9 mouse cellular contexts compared by ENCODE assay signal in the genomic region with DNA sequence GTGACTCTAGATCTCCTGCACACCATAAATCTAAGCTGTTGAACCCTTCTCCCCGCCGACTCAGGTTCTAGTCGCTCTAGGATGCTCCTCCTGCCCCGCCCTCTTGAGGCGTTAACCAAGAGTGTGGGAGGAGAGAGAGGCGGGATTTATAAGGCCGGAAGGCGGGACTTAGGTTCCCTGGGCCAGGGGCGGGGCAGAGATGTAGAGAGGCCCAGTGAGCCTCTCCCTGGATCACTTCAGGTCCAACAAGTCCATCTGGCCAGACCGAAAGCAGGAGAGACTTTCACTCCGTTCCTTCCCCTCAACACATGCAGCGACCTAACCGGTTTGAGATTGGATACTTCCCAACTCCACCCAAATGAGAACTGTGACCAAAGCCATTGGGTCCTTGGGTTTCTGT. TPM values are rescaled to one million over a fixed set of nuclear protein-coding genes. Genes with fewer than 3 reads are reported as not detected.
DNase-seq lines count a peak whose midpoint lies in the region; ATAC-seq and TF ChIP-seq lines count a peak whose summit lies in the region.
"Had no signal": no experiment of that assay in that cellular context is flagged by ENCODE, and none has a peak within 500 bp of the region (broad histone marks: within the 10 kb centered on the region; RNA-seq: fewer than 3 reads in every experiment).

No protein-coding gene starts in this region.

- no peak overlapping the region for H3K27ac ChIP-seq in liver, embryonic 12.5 days
- H3K27ac ChIP-seq in forebrain, embryonic 14.5 days (ENCODE audit: low read depth, low read length): no peak overlapping the region
- H3K27ac ChIP-seq in lung, embryonic 14.5 days (ENCODE audit: low read depth): no peak overlapping the region
- H3K27ac ChIP-seq in stomach, postnatal 0 days (replicated peaks): no peak overlapping the region
- H3K27ac ChIP-seq: limb, embryonic 12.5 days had no signal

- H3K4me1 ChIP-seq in liver, embryonic 12.5 days: peaks cover 42% of the 10 kb centered on the region
- H3K4me1 ChIP-seq in forebrain, embryonic 14.5 days (ENCODE audit: control insufficient read depth, insufficient read depth, low read length): peaks cover 20% of the 10 kb centered on the region
- peaks cover 14% of the 10 kb centered on the region; the same call in 1 of the 2 replicates for H3K4me1 ChIP-seq in lung, embryonic 14.5 days (ENCODE audit: insufficient read depth)
- peaks cover 3% of the 10 kb centered on the region; the same call in 1 of the 2 replicates for H3K4me1 ChIP-seq in stomach, postnatal 0 days (replicated peaks; ENCODE audit: control insufficient read depth, insufficient read depth)

- no peaks in the 10 kb centered on the region for H3K36me3 ChIP-seq in liver, embryonic 12.5 days
- peaks cover 7% of the 10 kb centered on the region; the same call in 1 of the 2 replicates for H3K36me3 ChIP-seq in forebrain, embryonic 14.5 days (ENCODE audit: control insufficient read depth, insufficient read depth, low read length)
- H3K36me3 ChIP-seq in lung, embryonic 14.5 days (ENCODE audit: insufficient read depth): no peaks in the 10 kb centered on the region
- H3K36me3 ChIP-seq in stomach, postnatal 0 days (ENCODE audit: control insufficient read depth, insufficient read depth, low read length): no peaks in the 10 kb centered on the region
- H3K36me3 ChIP-seq: limb, embryonic 12.5 days had no signal

- 5% methylated on average over 13 of the region's 13 CpGs for WGBS in liver, embryonic 12.5 days (ENCODE audit: insufficient replicate concordance)
- 9% methylated on average over 13 of the region's 13 CpGs for WGBS in forebrain, embryonic 14.5 days
- 6% methylated on average over 13 of the region's 13 CpGs for WGBS in lung, embryonic 14.5 days
- WGBS in stomach, postnatal 0 days: 6% methylated on average over 13 of the region's 13 CpGs

- no peak overlapping the region for H3K4me3 ChIP-seq in liver, embryonic 12.5 days
- no peak overlapping the region for H3K4me3 ChIP-seq in forebrain, embryonic 14.5 days (ENCODE audit: low read depth, low read length)
- no peak overlapping the region for H3K4me3 ChIP-seq in lung, embryonic 14.5 days (ENCODE audit: low read depth, low read length)
- no peak overlapping the region for H3K4me3 ChIP-seq in stomach, postnatal 0 days (ENCODE audit: low read depth, low read length)

- no peak for ATAC-seq in liver, embryonic 12.5 days
- no peak for ATAC-seq in forebrain, embryonic 14.5 days
- no peak for ATAC-seq in lung, embryonic 14.5 days (ENCODE audit: insufficient read depth)
- peak; percentile 47; the same call in 1 of the 2 replicates for ATAC-seq in stomach, postnatal 0 days (ENCODE audit: low FRiP score, low TSS enrichment)

- H3K9me3 ChIP-seq in liver, embryonic 12.5 days (replicated peaks): no peaks in the 10 kb centered on the region
- no peaks in the 10 kb centered on the region for H3K9me3 ChIP-seq in forebrain, embryonic 14.5 days (replicated peaks; ENCODE audit: control insufficient read depth, low read length)
- H3K9me3 ChIP-seq in lung, embryonic 14.5 days (ENCODE audit: low read depth, low read length): no peaks in the 10 kb centered on the region
- H3K9me3 ChIP-seq in stomach, postnatal 0 days (ENCODE audit: control insufficient read depth, low read length): no peaks in the 10 kb centered on the region
- H3K9me3 ChIP-seq: limb, embryonic 12.5 days had no signal

- DNase-seq in liver: peak; percentile 79
- DNase-seq in brain, adult 2 months (ENCODE audit: low read depth, low spot score): peak; percentile 91
- DNase-seq in forebrain, embryonic 14.5 days (ENCODE audit: low spot score): peak; percentile 66
- DNase-seq in lung, embryonic 14.5 days: peak; percentile 79
- peak; percentile 83 for DNase-seq in stomach, postnatal 0 days (ENCODE audit: low spot score)
- DNase-seq in gastrocnemius, adult 18-20 months (ENCODE audit: low spot score): no peak
- DNase-seq in ovary, adult 18-20 months (ENCODE audit: low spot score): no peak

- no peak for TF ChIP-seq CTCF in lung, embryonic 14.5 days (IDR thresholded peaks at IDR 0.05; ENCODE audit: low read depth)
- TF ChIP-seq CTCF in stomach, postnatal 0 days (IDR thresholded peaks at IDR 0.05; ENCODE audit: low read depth): peak; percentile 12; the same call in 1 of the 2 replicates

- no peak overlapping the region for H3K9ac ChIP-seq in liver, embryonic 12.5 days
- H3K9ac ChIP-seq in forebrain, embryonic 14.5 days (ENCODE audit: low read length): no peak overlapping the region
- no peak overlapping the region for H3K9ac ChIP-seq in lung, embryonic 14.5 days
- H3K9ac ChIP-seq in stomach, postnatal 0 days (ENCODE audit: low read length): no peak overlapping the region
- H3K9ac ChIP-seq: limb, embryonic 12.5 days had no signal

- no peak overlapping the region for H3K4me2 ChIP-seq in liver, embryonic 12.5 days
- no peak overlapping the region for H3K4me2 ChIP-seq in forebrain, embryonic 14.5 days (ENCODE audit: low read length)
- no peak overlapping the region for H3K4me2 ChIP-seq in lung, embryonic 14.5 days
- no peak overlapping the region for H3K4me2 ChIP-seq in stomach, postnatal 0 days (replicated peaks; ENCODE audit: low read depth)

- TF ChIP-seq EP300 in stomach, postnatal 0 days (optimal IDR thresholded peaks at IDR 0.05): peak; percentile 90

- H3K27me3 ChIP-seq in liver, embryonic 12.5 days (replicated peaks): peaks cover 89% of the 10 kb centered on the region
- no peaks in the 10 kb centered on the region for H3K27me3 ChIP-seq in forebrain, embryonic 14.5 days (replicated peaks; ENCODE audit: control insufficient read depth, insufficient read depth, low read length)
- H3K27me3 ChIP-seq in lung, embryonic 14.5 days (ENCODE audit: insufficient read depth, low read length): peaks cover 56% of the 10 kb centered on the region
- peaks cover 2% of the 10 kb centered on the region; the same call in 1 of the 2 replicates for H3K27me3 ChIP-seq in stomach, postnatal 0 days (ENCODE audit: control insufficient read depth, insufficient read depth, low read length)

RNA-seq across cellular contexts. Expression of a gene that starts 4.0 kb away (rescaled TPM):
- 0.37 and 0.45 TPM in 2 replicates for polyA plus RNA-seq in liver, embryonic 12.5 days (2016; fragmentation: Nextera tagmentation; extraction: Ambion mirVana)
- polyA plus RNA-seq in forebrain, embryonic 14.5 days (2014; fragmentation: Nextera tagmentation; extraction: Ambion mirVana): 10.7 and 17.3 TPM in 2 replicates
- 3.1 and 3.2 TPM in 2 replicates for polyA plus RNA-seq in lung, embryonic 14.5 days (2014; fragmentation: Nextera tagmentation; extraction: Ambion mirVana)
- polyA plus RNA-seq in stomach, postnatal 0 days (2015; fragmentation: Nextera tagmentation; extraction: Ambion mirVana): 6.0 and 7.1 TPM in 2 replicates
- under 1 TPM; 0.11 to 0.21 TPM for total RNA-seq in gastrocnemius, adult 18-20 months (2021)

RNA-seq across cellular contexts. Expression of a gene that starts 7.6 kb away (rescaled TPM):
- polyA plus RNA-seq in liver, embryonic 12.5 days (2016; fragmentation: Nextera tagmentation; extraction: Ambion mirVana): 0.38 TPM in 1 of 2 replicates, not detected in the other
- 6.2 and 11.0 TPM in 2 replicates for polyA plus RNA-seq in forebrain, embryonic 14.5 days (2014; fragmentation: Nextera tagmentation; extraction: Ambion mirVana)
- polyA plus RNA-seq in lung, embryonic 14.5 days (2014; fragmentation: Nextera tagmentation; extraction: Ambion mirVana): 0.30 and 0.87 TPM in 2 replicates
- polyA plus RNA-seq in stomach, postnatal 0 days (2015; fragmentation: Nextera tagmentation; extraction: Ambion mirVana): 5.9 and 6.1 TPM in 2 replicates
- total RNA-seq in gastrocnemius, adult 18-20 months (2021): not detected

RNA-seq across cellular contexts. Expression of a gene that starts 27.7 kb away (rescaled TPM):
- 0.08 and 0.23 TPM in 2 replicates for polyA plus RNA-seq in liver, embryonic 12.5 days (2016; fragmentation: Nextera tagmentation; extraction: Ambion mirVana)
- 0.06 TPM in 1 of 2 replicates, not detected in the other for polyA plus RNA-seq in forebrain, embryonic 14.5 days (2014; fragmentation: Nextera tagmentation; extraction: Ambion mirVana)
- polyA plus RNA-seq in lung, embryonic 14.5 days (2014; fragmentation: Nextera tagmentation; extraction: Ambion mirVana): 0.58 and 1.2 TPM in 2 replicates
- 0.80 and 0.85 TPM in 2 replicates for polyA plus RNA-seq in stomach, postnatal 0 days (2015; fragmentation: Nextera tagmentation; extraction: Ambion mirVana)
- 100 to 1,000 TPM; 877 to 904 TPM for total RNA-seq in gastrocnemius, adult 18-20 months (2021)

RNA-seq across cellular contexts. Expression of a gene that starts 29.2 kb away (rescaled TPM):
- polyA plus RNA-seq in liver, embryonic 12.5 days (2016; fragmentation: Nextera tagmentation; extraction: Ambion mirVana): 1.2 and 2.2 TPM in 2 replicates
- polyA plus RNA-seq in forebrain, embryonic 14.5 days (2014; fragmentation: Nextera tagmentation; extraction: Ambion mirVana): 6.5 and 9.8 TPM in 2 replicates
- polyA plus RNA-seq in lung, embryonic 14.5 days (2014; fragmentation: Nextera tagmentation; extraction: Ambion mirVana): 11.4 and 15.7 TPM in 2 replicates
- polyA plus RNA-seq in stomach, postnatal 0 days (2015; fragmentation: Nextera tagmentation; extraction: Ambion mirVana): 22.7 and 23.7 TPM in 2 replicates
- total RNA-seq in gastrocnemius, adult 18-20 months (2021): 10 to 100 TPM; 25.9 to 31.3 TPM

RNA-seq across cellular contexts. Expression of a gene that starts 32.7 kb away (rescaled TPM):
- 170 and 179 TPM in 2 replicates for polyA plus RNA-seq in liver, embryonic 12.5 days (2016; fragmentation: Nextera tagmentation; extraction: Ambion mirVana)
- polyA plus RNA-seq in forebrain, embryonic 14.5 days (2014; fragmentation: Nextera tagmentation; extraction: Ambion mirVana): 95.7 and 99.4 TPM in 2 replicates
- polyA plus RNA-seq in lung, embryonic 14.5 days (2014; fragmentation: Nextera tagmentation; extraction: Ambion mirVana): 74.0 and 88.2 TPM in 2 replicates
- polyA plus RNA-seq in stomach, postnatal 0 days (2015; fragmentation: Nextera tagmentation; extraction: Ambion mirVana): 73.7 and 78.8 TPM in 2 replicates
- total RNA-seq in gastrocnemius, adult 18-20 months (2021): 10 to 100 TPM; 60.3 to 65.4 TPM

Comparison
In these comparisons a context has a peak if more than half of its experiments do, and no peak if none do; other contexts are left out.
1. DNase-seq: peak in liver (single experiment), brain, adult 2 months (single experiment), forebrain, embryonic 14.5 days (single experiment), lung, embryonic 14.5 days (single experiment) and stomach, postnatal 0 days (single experiment); none in gastrocnemius, adult 18-20 months (single experiment) and ovary, adult 18-20 months (single experiment).